Mouse (Mus musculus) adrenal gland, adult 8-10 months (tissue): ENCODE measurements around the gene Rnf222. TPM values are rescaled to one million over a fixed set of nuclear protein-coding genes. Genes with fewer than 3 reads are reported as not detected.

Experiments used
- DNase-seq: peaks from one replicate; pipeline ENCODE4 v3.0.0; 2022
- total RNA-seq, 4 experiments: library from RNA; stranded (reverse); gene quantifications; 2 replicates each; pipeline ENCODE4 v1.2.4; 2022

Gene Rnf222
- total RNA-seq, 4 experiments from 2014 or later, result 0.08 to 0.21 (median 0.09) TPM; not detected in 1

- no peak for DNase-seq
Measured at GRCm38 (mm10) chr11:68890625-68891024, 2.3 kb downstream of the Rnf222 start.

- DNase-seq, result no peak
Measured at GRCm38 (mm10) chr11:68891823-68892222, 3.5 kb downstream of the Rnf222 start.

- DNase-seq, result no peak
Measured at GRCm38 (mm10) chr11:68892233-68892832, 4.0 kb downstream of the Rnf222 start.

- no peak for DNase-seq
Measured at GRCm38 (mm10) chr11:68893911-68894464, 5.6 kb downstream of the Rnf222 start.

GRCm38 (mm10) chr11:68896247-68896646 is 7.9 kb downstream of the Rnf222 start:
- no peak for DNase-seq

GRCm38 (mm10) chr11:68897120-68897519 is 8.8 kb downstream of the Rnf222 start:
- no peak for DNase-seq

- no peak for DNase-seq
Measured at GRCm38 (mm10) chr11:68897838-68898237, 9.5 kb downstream of the Rnf222 start.

GRCm38 (mm10) chr11:68898790-68899189 is 10.4 kb downstream of the Rnf222 start:
- no peak for DNase-seq

- DNase-seq, result no peak
Measured at GRCm38 (mm10) chr11:68899815-68900214, 11.5 kb downstream of the Rnf222 start.

- DNase-seq, result no peak
Measured at GRCm38 (mm10) chr11:68900519-68901350, 12.4 kb downstream of the Rnf222 start.

GRCm38 (mm10) chr11:68901351-68902046 is 13.1 kb downstream of the Rnf222 start, which contains the start of gene Rpl26:
TSS of gene Rpl26 (plus strand) at chr11:68901583.
- DNase-seq, result peak; percentile 97

GRCm38 (mm10) chr11:68902047-68902364 is 13.7 kb downstream of the Rnf222 start:
- no peak for DNase-seq

- DNase-seq, result no peak
Measured at GRCm38 (mm10) chr11:68902367-68902766, 14.0 kb downstream of the Rnf222 start.

GRCm38 (mm10) chr11:68902823-68903222 is 14.5 kb downstream of the Rnf222 start:
- no peak for DNase-seq

GRCm38 (mm10) chr11:68903775-68904174 is 15.4 kb downstream of the Rnf222 start:
- no peak for DNase-seq

- DNase-seq, result peak; percentile 61
Measured at GRCm38 (mm10) chr11:68904375-68905137, 16.2 kb downstream of the Rnf222 start.

GRCm38 (mm10) chr11:68905138-68905531 is 16.8 kb downstream of the Rnf222 start:
- DNase-seq, result no peak

- no peak for DNase-seq
Measured at GRCm38 (mm10) chr11:68905665-68906460, 17.5 kb downstream of the Rnf222 start.

GRCm38 (mm10) chr11:68906461-68906790 is 18.1 kb downstream of the Rnf222 start:
- no peak for DNase-seq

- DNase-seq, result no peak
Measured at GRCm38 (mm10) chr11:68907251-68907650, 18.9 kb downstream of the Rnf222 start.

- DNase-seq, result no peak
Measured at GRCm38 (mm10) chr11:68908846-68909503, 20.6 kb downstream of the Rnf222 start.
